Mouse (Mus musculus) lung, embryonic 16.5 days (tissue): ENCODE measurements around the gene Scd2. TPM values are rescaled to one million over a fixed set of nuclear protein-coding genes. Genes with fewer than 3 reads are reported as not detected.

ENCODE experiments used
- ATAC-seq: fragments of 200-750 bp; cut with Nextera tagmentation; 2 replicates; pipeline ENCODE4 v1.8.0; 2017; ENCODE audit warnings: low read depth, mild to moderate bottlenecking, moderate library complexity
- H3K27ac ChIP-seq: fragments of 300-500 bp; sonication (generic); 2 replicates; pipeline ENCODE4 v1.5.1; 2014; ENCODE audit warnings: mild to moderate bottlenecking, control low read depth, low read length
- H3K27me3 ChIP-seq: fragments of 300-500 bp; sonication (generic); 2 replicates; pipeline ENCODE4 v1.6.1; 2014; ENCODE audit warnings: low read depth, low read length, mixed read lengths; ENCODE audit not compliant: control insufficient read depth, insufficient read depth
- H3K36me3 ChIP-seq: fragments of 300-500 bp; sonication (generic); 2 replicates; pipeline ENCODE4 v1.6.1; 2014; ENCODE audit warnings: low read length; ENCODE audit not compliant: control insufficient read depth, insufficient read depth
- H3K4me1 ChIP-seq: fragments of 300-500 bp; sonication (generic); replicated peaks from 2 replicates; pipeline ENCODE4 v1.6.1; 2014; ENCODE audit warnings: low read length, mixed read lengths; ENCODE audit not compliant: control insufficient read depth, insufficient read depth
- H3K4me2 ChIP-seq: fragments of 300-500 bp; sonication (generic); 2 replicates; pipeline ENCODE4 v1.6.1; 2014; ENCODE audit warnings: low read depth, low read length, control low read depth
- H3K4me3 ChIP-seq: fragments of 300-500 bp; sonication (generic); 2 replicates; pipeline ENCODE4 v1.5.1; 2014; ENCODE audit warnings: mild to moderate bottlenecking, low read length, control low read depth
- H3K9ac ChIP-seq: fragments of 300-500 bp; sonication (generic); 2 replicates; pipeline ENCODE4 v1.6.1; 2014; ENCODE audit warnings: low read length, control low read depth
- H3K9me3 ChIP-seq: fragments of 300-500 bp; sonication (generic); 2 replicates; pipeline ENCODE4 v1.6.1; 2016; ENCODE audit warnings: low read length; ENCODE audit not compliant: control insufficient read depth
- WGBS: fragments of 180-500 bp; shearing (Covaris S2); extraction: QIAGEN DNeasy Blood & Tissue Kit; methylation state at CpG from one replicate; pipeline ENCODE4 v1.1.7; 2014; 5-methylcytosine and 5-hydroxymethylcytosine counted together
- microRNA-seq: library from miRNA; unstranded; fragments of <30 nt; microRNA quantifications from one replicate; pipeline ENCODE4, GENCODE M21; 2016
- polyA plus RNA-seq: library from polyadenylated mRNA; unstranded; fragments of >200 nt; fragmentation: Nextera tagmentation; extraction: Ambion mirVana; gene quantifications from 2 replicates; pipeline ENCODE4 v1.2.1, GENCODE M21; 2015

Scd2 gene
- polyA plus RNA-seq, 1 experiment from 2014 or later = 232 TPM

- Histone ChIP-seq H3K4me1 (no peaks in the 10 kb centered on the region), H3K27me3 (no peaks in the 10 kb centered on the region), H3K9me3 (0 out of 2 replicates have a peak, but pooled peaks cover 3% of the 10 kb centered on the region), H3K4me2 (no peak overlapping the region), H3K4me3 (no peak overlapping the region), H3K36me3 (no peaks in the 10 kb centered on the region), H3K9ac (no peak overlapping the region), H3K27ac (no peak overlapping the region)
- no peak for ATAC-seq
- 79% methylated on average over 7 of the region's 7 CpGs for WGBS
Measured at GRCm38 (mm10) chr19:44351756-44352155, 58.3 kb downstream of the Scd2 start.

Small RNAs within 50 kb of the gene (microRNA-seq; reads per million reads assigned to microRNA genes)
- gene Mir5114 = not detected

Other genes starting within 250 kb of the Scd2 start
- 39.3 and 39.8 TPM in 2 replicates for gene Erlin1, start 223.9 kb upstream of the Scd2 start, polyA plus RNA-seq
- gene Chuk, start 186.2 kb upstream of the Scd2 start, polyA plus RNA-seq = 40.1 and 40.2 TPM in 2 replicates
- gene Cwf19l1, start 157.8 kb upstream of the Scd2 start, polyA plus RNA-seq = 31.8 and 35.3 TPM in 2 replicates
- gene Bloc1s2, start 147.2 kb upstream of the Scd2 start, polyA plus RNA-seq = 69.2 and 74.4 TPM in 2 replicates
- gene Pkd2l1, start 101.2 kb upstream of the Scd2 start, polyA plus RNA-seq = 0.06 TPM in 1 of 2 replicates, not detected in the other
- 0.48 and 0.91 TPM in 2 replicates for gene Scd3, start 90.4 kb upstream of the Scd2 start, polyA plus RNA-seq
- gene Scd4, start 39.4 kb downstream of the Scd2 start, polyA plus RNA-seq = 0.40 and 0.49 TPM in 2 replicates
- 2.3 and 2.7 TPM in 2 replicates for gene Scd1, start 114.2 kb downstream of the Scd2 start, polyA plus RNA-seq
- gene Wnt8b, start 199.8 kb downstream of the Scd2 start, polyA plus RNA-seq = not detected in 2 replicates